Mouse (Mus musculus) brain, embryonic 14.5 days (tissue): ENCODE data around the gene Trip4. TPM values are rescaled to one million over a fixed set of nuclear protein-coding genes. Genes with fewer than 3 reads are reported as not detected.

Source experiments
- DNase-seq: peaks from one replicate; pipeline ENCODE4 v3.0.0-alpha.2; 2011; ENCODE audit warnings: low read depth
- CTCF ChIP-seq: fragments of 200-500 bp; IDR thresholded peaks from 2 replicates; pipeline ENCODE4 v1.5.1; 2012; ENCODE audit warnings: inconsistent platforms, mild to moderate bottlenecking, moderate library complexity, borderline replicate concordance; ENCODE audit not compliant: insufficient read depth, insufficient read length; ENCODE audit errors: extremely low read depth
- POLR2A ChIP-seq: fragments of 200-500 bp; IDR thresholded peaks from 2 replicates; pipeline ENCODE4 v1.6.1; 2012; ENCODE audit warnings: mild to moderate bottlenecking, inconsistent platforms, borderline replicate concordance; ENCODE audit not compliant: poor library complexity, insufficient read depth, insufficient read length, severe bottlenecking; ENCODE audit errors: extremely low read depth
- polyA plus RNA-seq: library from polyadenylated mRNA; depleted of rRNA; stranded (reverse); fragments of >200 nt; gene quantifications from 2 replicates; pipeline ENCODE4 v1.2.3, GENCODE M21; 2012

The Trip4 gene
- polyA plus RNA-seq, 1 experiment, result 24.1 TPM

GRCm38 (mm10) chr9:65890143-65890628 lies 18.4 kb downstream of the Trip4 start, which contains the start of gene Pclaf:
Gene Pclaf (plus strand): TSS chr9:65890237.
- peak; percentile 95 for DNase-seq
- TF ChIP-seq CTCF (no peak), POLR2A (no peak)

GRCm38 (mm10) chr9:65884564-65885315 lies 23.9 kb downstream of the Trip4 start:
- TF ChIP-seq CTCF, result peak; percentile 17; the same call in 1 of the 2 replicates
- TF ChIP-seq POLR2A, result peak; percentile 41; the same call in 1 of the 2 replicates

GRCm38 (mm10) chr9:65859656-65860055 lies 48.9 kb downstream of the Trip4 start:
- no peak for TF ChIP-seq POLR2A
- TF ChIP-seq CTCF, result no peak
- peak; percentile 15 for DNase-seq

More at GRCm38 (mm10) chr9:65884564-65885315, 23.9 kb downstream of the Trip4 start:
- DNase-seq, result peak; percentile 96

GRCm38 (mm10) chr9:65850203-65850602 lies 58.4 kb downstream of the Trip4 start:
- peak; percentile 63 for DNase-seq
- TF ChIP-seq POLR2A (no peak), CTCF (0 out of 2 replicates have a peak, but pooled peaks have one; percentile 9)

GRCm38 (mm10) chr9:65848154-65848553 lies 60.4 kb downstream of the Trip4 start:
- peak; percentile 47 for DNase-seq

GRCm38 (mm10) chr9:65844421-65845165 lies 64.0 kb downstream of the Trip4 start:
- TF ChIP-seq CTCF, result peak; percentile 8; the same call in 1 of the 2 replicates
- TF ChIP-seq POLR2A, result no peak
- DNase-seq, result peak; percentile 73

More at GRCm38 (mm10) chr9:65848154-65848553, 60.4 kb downstream of the Trip4 start:
- TF ChIP-seq POLR2A, result no peak
- TF ChIP-seq CTCF, result no peak

GRCm38 (mm10) chr9:65839841-65840240 lies 68.8 kb downstream of the Trip4 start:
- TF ChIP-seq CTCF, result no peak
- DNase-seq, result no peak

GRCm38 (mm10) chr9:65836916-65837315 lies 71.7 kb downstream of the Trip4 start:
- no peak for DNase-seq
- no peak for TF ChIP-seq POLR2A
- TF ChIP-seq CTCF, result no peak

- DNase-seq, result peak; percentile 90
- TF ChIP-seq POLR2A (no peak), CTCF (no peak)
Measured at GRCm38 (mm10) chr9:65834628-65835354, 73.8 kb downstream of the Trip4 start.

GRCm38 (mm10) chr9:65833640-65834039 lies 75.0 kb downstream of the Trip4 start:
- no peak for TF ChIP-seq POLR2A
- TF ChIP-seq CTCF, result no peak
- peak; percentile 76 for DNase-seq

- TF ChIP-seq POLR2A (no peak), CTCF (no peak)
- peak; percentile 89 for DNase-seq
Measured at GRCm38 (mm10) chr9:65833230-65833629, 75.4 kb downstream of the Trip4 start.
